Mouse (Mus musculus): ENCODE measurements at regions not wholly inside any gene's neighbourhood (a gene's known extent, or its start where the extent isn't known, plus 50 kb on each side); places are given as distances from the start of the nearest gene placed in this dataset.
"Not testable (repeated sequence)": the region's sequence is repeated elsewhere in the genome, so short reads cannot be mapped to it uniquely, and the experiment has no call there.

GRCm38 (mm10) chr17:13574682-13575444 is 185.5 kb upstream of the Afdn start:
- no peak for DNase-seq (ENCODE audit: low spot score in 2 of 2)
- intact Hi-C loops (cut with DNase I), result no loop called here

GRCm38 (mm10) chr17:13577798-13578197 is 182.5 kb upstream of the Afdn start:
- intact Hi-C loops (cut with DNase I), result no loop called here
- DNase-seq (ENCODE audit: low spot score in 2 of 2), result peak; percentile 42 to 77

- intact Hi-C loops (cut with DNase I), result no loop called here
- DNase-seq (ENCODE audit: low spot score in 2 of 2), result no peak
These were observed 179.0 kb upstream of the Afdn start for GRCm38 (mm10) chr17:13581214-13581920.

DNA sequence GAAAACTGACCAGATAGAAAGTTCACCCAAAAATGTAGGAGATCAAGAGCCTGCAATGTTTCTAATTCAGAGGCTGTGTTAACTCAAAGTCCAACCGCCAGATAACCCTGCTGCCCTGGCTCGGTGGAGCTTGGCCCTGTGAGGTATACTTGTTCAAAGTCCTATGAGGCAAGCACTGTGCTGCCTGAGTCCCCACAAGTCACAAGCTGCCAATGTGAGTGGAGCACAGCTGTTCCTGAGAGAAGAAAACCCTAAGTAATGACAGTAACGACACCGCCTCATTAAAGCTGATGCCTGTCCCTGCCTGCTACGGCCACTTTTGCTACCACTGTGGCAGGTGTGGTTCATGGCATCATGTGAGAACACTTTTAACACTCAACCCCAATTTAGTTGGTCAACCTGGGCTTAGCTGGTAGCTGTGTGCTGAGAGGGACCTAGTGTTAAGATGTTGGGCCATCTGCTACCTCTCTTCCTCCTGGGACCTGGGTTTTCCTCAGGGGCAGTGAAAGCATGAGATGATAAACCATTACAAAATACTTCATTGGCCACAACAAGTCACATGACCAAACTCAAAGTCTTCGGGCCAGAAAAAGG is 178.2 kb upstream of the Afdn start:
- intact Hi-C loops (cut with DNase I), result no loop called here
- DNase-seq (ENCODE audit: low spot score in 2 of 2), result no peak

DNA sequence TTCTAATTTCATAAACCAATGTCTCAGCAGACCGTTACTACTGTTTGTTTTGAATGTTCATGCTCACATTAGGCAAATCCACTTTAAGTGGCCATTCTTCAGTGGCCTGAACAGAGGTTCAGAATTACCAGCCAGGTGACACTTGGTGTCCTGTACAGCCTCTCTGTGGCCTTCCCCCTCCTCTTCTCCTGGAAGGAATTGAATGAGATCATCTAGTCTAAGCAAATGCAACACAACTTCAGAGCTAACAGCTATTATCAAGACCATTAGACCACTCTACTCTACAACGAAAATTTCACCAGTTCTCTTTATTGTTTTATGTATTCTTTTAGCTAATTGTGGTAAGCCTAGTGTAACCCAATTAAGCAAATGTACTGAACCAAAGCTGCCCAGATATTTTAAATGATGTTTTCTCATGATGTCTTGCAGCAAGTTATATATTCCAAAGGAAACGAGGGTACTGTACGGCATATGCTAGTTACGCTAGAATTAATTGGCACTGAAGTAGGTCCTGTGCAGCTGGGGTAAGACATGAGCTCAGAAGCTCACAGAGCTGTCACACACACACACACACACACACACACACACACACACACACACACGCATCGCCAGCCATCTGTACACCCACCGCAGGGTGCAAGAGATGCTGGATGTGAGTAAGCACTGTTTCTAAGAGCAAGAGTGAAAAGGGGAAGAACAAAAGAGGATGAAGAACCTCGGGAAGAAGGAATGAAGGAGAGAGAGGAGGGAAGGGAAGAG is 176.7 kb upstream of the Afdn start:
- intact Hi-C loops (cut with DNase I), result no loop called here

GRCm38 (mm10) chr17:13584394-13584793 is 175.9 kb upstream of the Afdn start:
- DNase-seq (ENCODE audit: low spot score in 2 of 2), result no peak
- intact Hi-C loops (cut with DNase I), result no loop called here

More for the DNA sequence above, 176.7 kb upstream of the Afdn start:
- DNase-seq (ENCODE audit: low spot score in 2 of 2), result peak in 1 of 2 experiments; percentile 66

DNA sequence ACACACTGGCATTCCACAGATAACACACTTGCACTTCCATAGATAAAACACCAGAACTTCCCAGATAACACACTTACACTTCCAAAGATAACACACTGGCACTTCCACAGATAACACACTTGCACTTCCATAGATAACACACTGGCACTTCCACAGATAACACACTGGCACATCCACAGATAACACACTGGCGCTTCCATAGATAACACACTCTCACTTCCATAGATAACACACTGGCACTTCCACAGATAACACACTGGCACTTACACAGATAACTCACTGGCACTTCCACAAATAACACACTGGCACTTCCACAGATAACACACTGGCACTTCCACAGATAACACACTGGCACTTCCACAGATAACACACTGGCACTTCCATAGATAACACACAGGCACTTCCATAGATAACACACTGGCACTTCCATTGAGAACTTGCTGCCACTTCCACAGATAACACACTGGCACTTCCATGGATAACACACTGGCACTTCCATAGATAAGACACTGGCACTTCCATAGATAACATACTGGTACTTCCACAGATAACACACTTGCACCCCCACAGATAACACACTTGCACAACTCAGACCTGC is 170.0 kb upstream of the Afdn start:
- DNase-seq (ENCODE audit: low spot score in 2 of 2); intact Hi-C loops (cut with DNase I): not testable (repeated sequence)

Data from left cerebral cortex, postnatal 14 days (tissue).